Mouse (Mus musculus) lung, adult 2 months (tissue): ENCODE results near the gene Echdc3.

Experiments used
- CTCF ChIP-seq: fragments of 200-500 bp; IDR thresholded peaks from 2 replicates; pipeline ENCODE4 v1.5.1; 2011; ENCODE audit warnings: mild to moderate bottlenecking, low read length, control low read depth; ENCODE audit not compliant: insufficient read depth
- POLR2A ChIP-seq: fragments of 200-500 bp; IDR thresholded peaks from 2 replicates; pipeline ENCODE4 v1.6.1; 2011; ENCODE audit warnings: low read depth, mild to moderate bottlenecking, control low read depth, low read length, borderline replicate concordance; ENCODE audit errors: extremely low read depth

GRCm38 (mm10) chr2:6241446-6241845 is 28.6 kb upstream of the Echdc3 start:
- TF ChIP-seq CTCF = no peak
- no peak for TF ChIP-seq POLR2A
